Mouse (Mus musculus) heart, adult 2 months (tissue): ENCODE results near the gene Gadl1. TPM values are rescaled to one million over a fixed set of nuclear protein-coding genes. Genes with fewer than 3 reads are reported as not detected.
"Not testable (repeated sequence)": the region's sequence is repeated elsewhere in the genome, so short reads cannot be mapped to it uniquely, and the experiment has no call there.

Experiments used
- DNase-seq, 2 experiments: peaks; one replicate each; pipeline ENCODE4 v3.0.0; 2021
- H3K27ac ChIP-seq: fragments of 200-600 bp; 2 replicates; pipeline ENCODE4 v1.8.1; 2022
- H3K27me3 ChIP-seq: fragments of 200-500 bp; 2 replicates; pipeline ENCODE4 v1.6.1; 2012; ENCODE audit warnings: mild to moderate bottlenecking, low read length, inconsistent platforms, mixed read lengths; ENCODE audit not compliant: control insufficient read depth, insufficient read depth
- H3K36me3 ChIP-seq: fragments of 200-500 bp; 2 replicates; pipeline ENCODE4 v1.6.1; 2012; ENCODE audit warnings: low read length, inconsistent platforms; ENCODE audit not compliant: control insufficient read depth, insufficient read depth
- H3K4me1 ChIP-seq: fragments of 200-500 bp; 2 replicates; pipeline ENCODE4 v1.6.1; 2011; ENCODE audit warnings: low read length; ENCODE audit not compliant: control insufficient read depth, insufficient read depth
- H3K4me3 ChIP-seq: fragments of 200-600 bp; 2 replicates; pipeline ENCODE4 v1.8.1; 2022
- H3K79me2 ChIP-seq: fragments of 200-500 bp; replicated peaks from 2 replicates; pipeline ENCODE4 v1.6.1; 2012; ENCODE audit warnings: mild to moderate bottlenecking, inconsistent platforms, low read length, moderate library complexity, mixed read lengths; ENCODE audit not compliant: control insufficient read depth, insufficient read depth
- H3K9ac ChIP-seq: fragments of 200-500 bp; 2 replicates; pipeline ENCODE4 v1.6.1; 2012; ENCODE audit warnings: low read depth, mild to moderate bottlenecking, control low read depth, inconsistent platforms, low read length, mixed read lengths
- CTCF ChIP-seq: fragments of 200-600 bp; IDR thresholded peaks from 2 replicates; pipeline ENCODE4 v1.8.1; 2022; ENCODE audit warnings: antibody characterized with exemption, mild to moderate bottlenecking, moderate library complexity
- EP300 ChIP-seq: fragments of 200-500 bp; IDR thresholded peaks from 2 replicates; pipeline ENCODE4 v1.6.1; 2011; ENCODE audit warnings: low read depth, low read length, control low read depth; ENCODE audit not compliant: insufficient read depth
- POLR2A ChIP-seq: fragments of 200-500 bp; IDR thresholded peaks from 2 replicates; pipeline ENCODE4 v1.6.1; 2011; ENCODE audit warnings: mild to moderate bottlenecking, low read depth, low read length, control low read depth; ENCODE audit not compliant: insufficient read depth
- WGBS: fragments of 180-500 bp; shearing (Covaris S2); methylation state at CpG from one replicate; pipeline ENCODE4 v1.1.7; 2018; 5-methylcytosine and 5-hydroxymethylcytosine counted together
- intact Hi-C: fragments of 180-260 bp; cut with DNase I; formaldehyde crosslinking; loops from one replicate; pipeline ENCODE4 v1.15.1; 2025
- polyA plus RNA-seq: library from polyadenylated mRNA; depleted of rRNA; stranded (reverse); fragments of >200 nt; gene quantifications from 2 replicates; pipeline ENCODE4 v1.2.3, GENCODE M21; 2012
- total RNA-seq, 2 experiments: library from RNA; stranded (reverse); gene quantifications; 2 replicates each; pipeline ENCODE4 v1.2.3; 2021

The Gadl1 gene
- total and polyA plus RNA-seq, 3 experiments, result 0.16 TPM; not detected in 2

DNA sequence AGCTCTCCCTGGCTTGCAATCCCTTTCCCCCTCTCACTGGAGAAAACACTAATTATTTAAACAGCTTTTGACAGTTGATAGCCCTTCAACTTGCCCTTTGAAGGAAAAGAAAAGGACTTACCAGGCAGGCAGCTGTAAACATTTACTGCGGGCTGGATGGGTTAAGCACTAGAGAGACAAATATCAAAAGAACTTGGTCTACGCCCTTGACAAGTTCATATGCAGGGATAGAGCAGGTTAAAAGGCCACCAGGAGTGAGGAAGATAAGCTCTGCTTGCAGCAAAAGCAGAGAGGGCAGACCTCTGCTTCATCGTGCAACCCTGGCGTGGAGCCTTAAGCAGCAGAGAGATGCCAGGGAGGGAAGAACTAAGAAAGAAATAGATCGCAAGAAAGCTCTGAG, 123.5 kb downstream of the Gadl1 start:
- intact Hi-C loops, result no loop called here
- Histone ChIP-seq H3K27me3 (no peaks in the 10 kb centered on the region), H3K4me3 (no peak overlapping the region), H3K9ac (no peak overlapping the region), H3K27ac (no peak overlapping the region), H3K4me1 (no peaks in the 10 kb centered on the region), H3K36me3 (no peaks in the 10 kb centered on the region), H3K79me2 (no peaks in the 10 kb centered on the region)
- 52% methylated on average over 5 of the region's 5 CpGs for WGBS
- TF ChIP-seq EP300 (no peak), CTCF (no peak), POLR2A (no peak)
- DNase-seq, result no peak

DNA sequence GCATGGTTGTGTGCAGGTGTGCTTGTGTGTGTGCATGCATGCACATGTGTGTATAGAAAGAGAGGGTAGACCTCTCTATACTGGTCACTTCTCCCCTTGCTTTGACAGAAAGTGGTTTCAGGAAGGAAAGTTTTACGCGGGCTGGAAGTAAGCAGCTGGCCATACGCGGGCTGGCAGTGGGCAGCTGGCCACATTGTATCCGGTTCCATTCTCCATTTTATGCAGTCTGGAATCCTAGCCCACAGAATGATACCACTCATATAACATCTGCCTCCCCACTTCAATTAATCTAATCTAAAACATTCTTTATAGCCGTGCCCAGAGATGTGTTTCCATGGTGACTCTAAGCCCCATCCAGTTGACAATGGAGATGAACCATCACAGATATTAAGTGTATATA, 129.0 kb downstream of the Gadl1 start:
- no peak overlapping the region for H3K9ac ChIP-seq
- no peak overlapping the region for H3K4me3 ChIP-seq
- H3K4me1 ChIP-seq, result no peaks in the 10 kb centered on the region
- 72% methylated on average over 6 of the region's 6 CpGs for WGBS
- DNase-seq, result no peak
- no peak for TF ChIP-seq POLR2A
- no peak for TF ChIP-seq EP300
- no peak for TF ChIP-seq CTCF
- intact Hi-C loops, result no loop called here
- H3K36me3 ChIP-seq, result no peaks in the 10 kb centered on the region
- no peaks in the 10 kb centered on the region for H3K27me3 ChIP-seq
- no peak overlapping the region for H3K27ac ChIP-seq
- H3K79me2 ChIP-seq, result no peaks in the 10 kb centered on the region

DNA sequence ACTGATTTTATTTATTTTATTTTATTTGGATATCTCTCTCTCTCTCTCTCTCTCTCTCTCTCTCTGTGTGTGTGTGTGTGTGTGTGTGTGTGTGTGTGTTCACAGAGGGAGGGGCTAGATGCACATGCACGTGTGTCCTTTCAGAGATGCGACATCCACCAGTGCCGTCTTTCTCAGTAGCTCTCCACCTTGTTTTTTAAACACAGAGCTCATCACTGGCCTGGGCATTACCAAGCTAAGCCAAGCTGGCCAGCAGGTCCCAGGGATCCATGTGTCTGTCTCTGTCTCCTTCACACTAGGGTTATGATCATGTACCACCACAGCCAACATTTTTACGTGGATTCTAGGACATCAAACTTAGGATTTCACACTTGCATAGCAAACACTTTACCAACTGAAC, 130.7 kb downstream of the Gadl1 start:
- no peak overlapping the region for H3K4me3 ChIP-seq
- intact Hi-C loops, result loop anchor here (5.0 kb wide), 1 partner anchor 173 kb away; no protein-coding TSS in a partner anchor
- no peaks in the 10 kb centered on the region for H3K4me1 ChIP-seq
- H3K79me2 ChIP-seq, result no peaks in the 10 kb centered on the region
- H3K9ac ChIP-seq, result no peak overlapping the region
- no peak for DNase-seq
- no peaks in the 10 kb centered on the region for H3K27me3 ChIP-seq
- no peak for TF ChIP-seq CTCF
- no peak overlapping the region for H3K27ac ChIP-seq
- no peaks in the 10 kb centered on the region for H3K36me3 ChIP-seq
- WGBS, result 95% methylated on average over 4 of the region's 4 CpGs

DNA sequence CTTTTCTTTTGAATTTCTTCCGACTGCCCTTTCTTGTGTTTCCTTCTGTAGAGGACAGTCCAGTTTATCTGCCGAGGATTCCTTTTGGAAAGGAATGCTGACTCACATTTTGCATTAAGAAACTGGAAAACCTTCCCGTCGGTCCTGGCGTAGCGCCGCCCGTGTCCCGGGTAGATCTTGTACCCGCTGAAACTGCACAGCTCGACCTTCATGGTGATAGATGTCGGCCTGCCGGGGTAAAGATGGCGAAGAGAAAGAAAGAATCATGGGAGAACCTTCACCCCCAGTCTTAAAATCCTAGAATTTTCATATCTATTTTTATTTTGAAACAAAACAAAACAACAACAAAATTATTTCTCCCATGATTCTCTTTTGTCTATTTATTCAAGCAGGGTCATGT, 131.6 kb downstream of the Gadl1 start:
- intact Hi-C loops, result loop anchor here (1.0 to 5.0 kb wide), 2 partner anchors 174 to 331 kb away; no protein-coding TSS in a partner anchor
- not testable (repeated sequence) for H3K36me3 ChIP-seq, DNase-seq, H3K4me1 ChIP-seq, H3K4me3 ChIP-seq, H3K27ac ChIP-seq, H3K79me2 ChIP-seq, H3K9ac ChIP-seq, H3K27me3 ChIP-seq
- 93% methylated on average over 14 of the region's 14 CpGs for whole genome bisulfite sequencing

DNA sequence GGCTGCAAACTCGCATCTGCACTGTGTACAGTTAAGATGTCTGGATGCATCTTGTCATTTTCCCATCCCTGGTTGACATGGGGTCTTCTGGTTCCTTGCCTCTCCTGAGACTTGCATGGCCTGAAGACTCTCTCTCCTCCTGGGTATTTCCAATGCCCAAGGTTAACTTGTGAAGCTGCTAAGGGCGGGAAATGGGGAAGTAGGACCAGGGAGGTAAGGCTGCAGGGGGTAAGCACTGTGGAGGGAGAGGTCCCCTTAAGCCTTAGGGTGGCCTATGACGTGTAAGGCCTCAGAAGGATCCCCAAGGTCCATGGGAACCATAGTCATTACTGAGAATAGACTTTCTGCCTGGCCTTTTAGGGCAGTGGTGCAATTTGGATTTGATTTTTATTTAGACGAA, 132.1 kb downstream of the Gadl1 start:
- H3K79me2 ChIP-seq, result no peaks in the 10 kb centered on the region
- no peak overlapping the region for H3K27ac ChIP-seq
- H3K9ac ChIP-seq, result no peak overlapping the region
- no peak for DNase-seq
- 72% methylated on average over 4 of the region's 4 CpGs for WGBS
- intact Hi-C loops, result loop anchor here (1.0 to 5.0 kb wide), 2 partner anchors 174 to 331 kb away; no protein-coding TSS in a partner anchor
- no peaks in the 10 kb centered on the region for H3K27me3 ChIP-seq
- no peak overlapping the region for H3K4me3 ChIP-seq
- H3K36me3 ChIP-seq, result no peaks in the 10 kb centered on the region
- no peaks in the 10 kb centered on the region for H3K4me1 ChIP-seq
- TF ChIP-seq CTCF (no peak), EP300 (no peak), POLR2A (no peak)

DNA sequence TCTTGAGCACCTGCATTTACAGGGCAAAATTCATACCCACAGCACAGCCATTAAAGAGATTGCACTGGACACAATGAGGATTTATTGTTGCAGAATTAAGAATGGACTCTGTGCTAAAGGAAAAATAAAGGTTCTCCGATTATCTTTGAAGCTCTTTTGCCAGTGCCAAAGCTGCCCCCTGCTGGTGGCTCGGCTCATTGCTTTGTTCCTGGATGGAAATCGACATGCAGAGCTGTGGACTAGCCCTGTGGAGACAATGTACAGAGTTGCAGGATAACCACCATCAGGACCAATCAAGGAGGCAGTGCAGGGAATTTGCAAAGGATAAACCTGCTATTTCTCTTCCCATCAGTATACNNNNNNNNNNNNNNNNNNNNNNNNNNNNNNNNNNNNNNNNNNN, 132.5 kb downstream of the Gadl1 start:
- TF ChIP-seq CTCF (peak; percentile 95), EP300 (no peak), POLR2A (no peak)
- H3K9ac ChIP-seq, result no peak overlapping the region
- H3K4me3 ChIP-seq, result no peak overlapping the region
- no peak overlapping the region for H3K27ac ChIP-seq
- H3K4me1 ChIP-seq, result no peaks in the 10 kb centered on the region
- intact Hi-C loops, result loop anchor here (1.0 to 5.0 kb wide), 2 partner anchors 174 to 331 kb away; no protein-coding TSS in a partner anchor
- H3K36me3 ChIP-seq, result no peaks in the 10 kb centered on the region
- DNase-seq, result peak; percentile 53 to 82
- H3K27me3 ChIP-seq, result no peaks in the 10 kb centered on the region
- no peaks in the 10 kb centered on the region for H3K79me2 ChIP-seq
- 6% methylated on average over 3 of the region's 3 CpGs for WGBS

DNA sequence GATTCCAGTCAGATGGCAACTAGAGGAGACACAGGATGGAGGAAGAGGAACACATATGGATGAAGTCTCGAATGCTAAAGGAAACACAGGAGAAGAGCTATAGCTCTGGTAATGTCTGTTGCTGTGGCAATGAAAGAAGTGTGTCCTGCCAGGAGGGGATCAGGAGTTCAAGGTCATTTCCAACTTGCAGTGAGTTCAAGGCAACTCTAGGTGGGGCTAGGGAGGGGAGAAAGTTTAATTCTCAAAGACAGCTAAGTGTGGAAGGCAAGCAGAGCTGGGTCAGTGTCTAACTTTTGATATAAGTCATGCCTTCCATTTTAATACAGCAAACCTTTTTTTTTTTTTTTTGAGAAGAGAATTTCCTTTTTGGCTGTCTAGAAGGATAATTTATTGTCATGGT, 140.7 kb downstream of the Gadl1 start:
- Histone ChIP-seq H3K4me3 (no peak overlapping the region), H3K4me1 (no peaks in the 10 kb centered on the region), H3K27me3 (no peaks in the 10 kb centered on the region), H3K79me2 (no peaks in the 10 kb centered on the region), H3K36me3 (no peaks in the 10 kb centered on the region), H3K27ac (no peak overlapping the region), H3K9ac (no peak overlapping the region)
- WGBS, result 71% methylated on average over 1 of the region's 1 CpGs
- TF ChIP-seq CTCF (peak; percentile 21; the same call in 1 of the 2 replicates), EP300 (no peak)
- DNase-seq, result no peak
- intact Hi-C loops, result no loop called here
